ENCODE assay signal across 10 mouse cellular contexts in the genomic region with DNA sequence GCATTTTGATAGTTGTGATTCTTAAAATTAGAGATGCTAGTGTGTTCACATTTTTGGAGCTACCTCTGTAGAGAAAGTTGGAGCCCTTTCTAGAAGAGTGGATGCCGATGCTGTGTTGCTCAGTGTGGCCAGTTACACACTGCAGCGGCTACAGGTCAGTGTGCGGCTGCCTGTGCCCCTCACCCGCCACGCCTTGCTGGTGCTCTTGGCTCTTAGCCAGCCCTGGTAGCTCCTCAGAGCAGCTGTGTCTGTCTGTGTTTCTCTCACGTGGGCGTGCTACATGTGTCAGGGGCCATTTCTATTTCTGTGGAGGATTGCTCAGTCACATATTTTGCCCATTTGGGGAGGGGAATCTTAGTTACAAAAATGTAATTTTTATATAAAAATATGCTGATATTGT. TPM values are rescaled to one million over a fixed set of nuclear protein-coding genes. Genes with fewer than 3 reads are reported as not detected.
DNase-seq lines count a peak whose midpoint lies in the region; ATAC-seq lines count a peak whose summit lies in the region.
"Had no signal": no experiment of that assay in that cellular context is flagged by ENCODE, and none has a peak within 500 bp of the region (broad histone marks: within the 10 kb centered on the region; RNA-seq: fewer than 3 reads in every experiment).

No protein-coding gene starts in this region.

- no peaks in the 10 kb centered on the region for H3K9me3 ChIP-seq in kidney, embryonic 16.5 days (ENCODE audit: low read length)
- H3K9me3 ChIP-seq: limb, embryonic 12.5 days had no signal

- no peak overlapping the region for H3K4me3 ChIP-seq in kidney, embryonic 16.5 days (ENCODE audit: low read length)
- H3K4me3 ChIP-seq: limb, embryonic 12.5 days had no signal

- H3K36me3 ChIP-seq in kidney, embryonic 16.5 days (ENCODE audit: insufficient read depth, low read length), result peaks cover 18% of the 10 kb centered on the region; the same call in 1 of the 2 replicates

- H3K4me2 ChIP-seq in kidney, embryonic 16.5 days (replicated peaks; ENCODE audit: low read depth, low read length), result no peak overlapping the region
- H3K4me2 ChIP-seq: limb, embryonic 12.5 days had no signal

- peak; percentile 40 for DNase-seq in CD4-positive, CD25-positive, alpha-beta regulatory T cell, adult 2 months (ENCODE audit: low read depth, low spot score)
- DNase-seq in kidney, adult 18-20 months, result no peak
- DNase-seq in brain, adult 2 months (ENCODE audit: low read depth, low spot score), result peak; percentile 57
- DNase-seq in kidney, postnatal 4 days, result peak; percentile 62 to 75
- no peak for DNase-seq in layer of hippocampus, postnatal 10 days (ENCODE audit: low spot score in 2 of 2)

- WGBS in kidney, embryonic 16.5 days, result 31% methylated on average over 7 of the region's 7 CpGs

- H3K27ac ChIP-seq in kidney, embryonic 16.5 days (ENCODE audit: low read length), result no peak overlapping the region
- H3K27ac ChIP-seq: limb, embryonic 12.5 days had no signal

- H3K27me3 ChIP-seq in kidney, embryonic 16.5 days (ENCODE audit: insufficient read depth, low read length), result no peaks in the 10 kb centered on the region
- H3K27me3 ChIP-seq: limb, embryonic 12.5 days had no signal

- 0 out of 2 replicates have a peak, but pooled peaks cover 7% of the 10 kb centered on the region for H3K4me1 ChIP-seq in kidney, embryonic 16.5 days (ENCODE audit: insufficient read depth, low read length)

- H3K9ac ChIP-seq in kidney, embryonic 16.5 days (replicated peaks; ENCODE audit: low read length), result no peak overlapping the region
- H3K9ac ChIP-seq: limb, embryonic 12.5 days had no signal

- ATAC-seq in CD4-positive, CD25-positive, alpha-beta regulatory T cell, adult 4 months, result no peak
- peak; percentile 84 for ATAC-seq in kidney, embryonic 16.5 days (ENCODE audit: low FRiP score, low TSS enrichment)
- no peak for ATAC-seq in erythroid progenitor cell, adult 5-6 weeks (replicated peaks; ENCODE audit: low FRiP score, poor library complexity, severe bottlenecking)
- ATAC-seq: activated CD4-positive, CD25-positive, alpha-beta regulatory T cell, adult 4 months had no signal

RNA-seq across cellular contexts. Expression of a gene that starts 20.5 kb away (rescaled TPM):
- 100 to 1,000 TPM; 158 to 164 TPM for polyA plus RNA-seq in CD4-positive, CD25-positive, alpha-beta regulatory T cell, adult 4 months (2017; shearing (Covaris generic))
- 0.49 and 0.53 TPM in 2 replicates for polyA plus RNA-seq in kidney, embryonic 16.5 days (2015; fragmentation: Nextera tagmentation; extraction: Ambion mirVana)
- not detected in 2 replicates for total RNA-seq in erythroid progenitor cell, adult 5-6 weeks (2015; ENCODE audit: low replicate concordance)
- 0.64 TPM in 1 of 2 replicates, not detected in the other for total RNA-seq in erythroid progenitor cell, adult 5-6 weeks (2017; ENCODE audit: low replicate concordance)
- 1 to 10 TPM; 7.5 to 7.7 TPM for total RNA-seq in layer of hippocampus, postnatal 10 days (2021)

RNA-seq across cellular contexts. Expression of a gene that starts 54.9 kb away (rescaled TPM):
- polyA plus RNA-seq in CD4-positive, CD25-positive, alpha-beta regulatory T cell, adult 4 months (2017; shearing (Covaris generic)), result 10 to 100 TPM; 27.4 to 37.3 TPM
- polyA plus RNA-seq in kidney, embryonic 16.5 days (2015; fragmentation: Nextera tagmentation; extraction: Ambion mirVana), result 40.3 and 40.5 TPM in 2 replicates
- 16.6 and 28.1 TPM in 2 replicates for total RNA-seq in erythroid progenitor cell, adult 5-6 weeks (2015; ENCODE audit: low replicate concordance)
- total RNA-seq in erythroid progenitor cell, adult 5-6 weeks (2017; ENCODE audit: low replicate concordance), result 12.5 and 23.3 TPM in 2 replicates
- total RNA-seq in layer of hippocampus, postnatal 10 days (2021), result 10 to 100 TPM; 17.6 to 19.2 TPM

RNA-seq across cellular contexts. Expression of a gene that starts 55.1 kb away (rescaled TPM):
- polyA plus RNA-seq in CD4-positive, CD25-positive, alpha-beta regulatory T cell, adult 4 months (2017; shearing (Covaris generic)), result 10 to 100 TPM; 24.0 to 25.6 TPM
- polyA plus RNA-seq in kidney, embryonic 16.5 days (2015; fragmentation: Nextera tagmentation; extraction: Ambion mirVana), result 23.8 and 25.6 TPM in 2 replicates
- total RNA-seq in erythroid progenitor cell, adult 5-6 weeks (2015; ENCODE audit: low replicate concordance), result 10.9 and 20.5 TPM in 2 replicates
- 27.0 and 38.1 TPM in 2 replicates for total RNA-seq in erythroid progenitor cell, adult 5-6 weeks (2017; ENCODE audit: low replicate concordance)
- 10 to 100 TPM; 11.6 to 13.6 TPM for total RNA-seq in layer of hippocampus, postnatal 10 days (2021)

Comparison
In these comparisons a context has a peak if more than half of its experiments do, and no peak if none do; other contexts are left out.
1. DNase-seq: peak in CD4-positive, CD25-positive, alpha-beta regulatory T cell, adult 2 months (single experiment), brain, adult 2 months (single experiment) and kidney, postnatal 4 days (2 of 2); none in kidney, adult 18-20 months (single experiment) and layer of hippocampus, postnatal 10 days (0 of 2).
2. RNA of a gene that starts 20.5 kb away (total RNA-seq): 7.5 to 7.7 TPM in layer of hippocampus, postnatal 10 days; 0.64 TPM in erythroid progenitor cell, adult 5-6 weeks; every median in the first group is over 4 times any median in the second.